Mouse (Mus musculus): Measurements from ENCODE around the gene Rtn1. TPM values are rescaled to one million over a fixed set of nuclear protein-coding genes. Genes with fewer than 3 reads are reported as not detected.
"Not testable (repeated sequence)": the region's sequence is repeated elsewhere in the genome, so short reads cannot be mapped to it uniquely, and the experiment has no call there.

The Rtn1 gene
- polyA plus RNA-seq, 1 experiment: not detected

- Histone ChIP-seq H3K4me3 (ENCODE audit: insufficient read depth, low read depth, low read length) (no peak overlapping the region), H3K27ac (ENCODE audit: insufficient read depth, low read depth, low read length) (no peak overlapping the region), H3K4me1 (ENCODE audit: control insufficient read depth, insufficient read depth, low read length) (peaks cover 18% of the 10 kb centered on the region)
- no peak for TF ChIP-seq CTCF (IDR thresholded peaks at IDR 0.05; ENCODE audit: insufficient read depth, low read depth, low read length)
- 72% methylated on average over 8 of the region's 8 CpGs for WGBS
Measured at GRCm38 (mm10) chr12:72301431-72301830, 107.4 kb downstream of the Rtn1 start.

GRCm38 (mm10) chr12:72300971-72301370 lies 107.9 kb downstream of the Rtn1 start:
- WGBS: 80% methylated on average over 8 of the region's 8 CpGs
- Histone ChIP-seq H3K27ac (ENCODE audit: insufficient read depth, low read depth, low read length) (no peak overlapping the region), H3K4me1 (ENCODE audit: control insufficient read depth, insufficient read depth, low read length) (peaks cover 18% of the 10 kb centered on the region), H3K4me3 (ENCODE audit: insufficient read depth, low read depth, low read length) (no peak overlapping the region)
- TF ChIP-seq CTCF (IDR thresholded peaks at IDR 0.05; ENCODE audit: insufficient read depth, low read depth, low read length) (no peak), POLR2A (IDR thresholded peaks at IDR 0.05; ENCODE audit: insufficient read depth, low read depth, low read length) (no peak)

- no peak for TF ChIP-seq CTCF (IDR thresholded peaks at IDR 0.05; ENCODE audit: insufficient read depth, low read depth, low read length)
- TF ChIP-seq POLR2A (IDR thresholded peaks at IDR 0.05; ENCODE audit: insufficient read depth, low read depth, low read length): no peak
- 78% methylated on average over 7 of the region's 7 CpGs for WGBS
- Histone ChIP-seq H3K4me1 (ENCODE audit: control insufficient read depth, insufficient read depth, low read length) (peaks cover 7% of the 10 kb centered on the region; the same call in 1 of the 2 replicates), H3K4me3 (ENCODE audit: insufficient read depth, low read depth, low read length) (no peak overlapping the region), H3K27ac (ENCODE audit: insufficient read depth, low read depth, low read length) (no peak overlapping the region)
Measured at GRCm38 (mm10) chr12:72298222-72298621, 110.6 kb downstream of the Rtn1 start.

GRCm38 (mm10) chr12:72296552-72296951 lies 112.3 kb downstream of the Rtn1 start:
- no peak overlapping the region for H3K4me3 ChIP-seq (ENCODE audit: insufficient read depth, low read depth, low read length)
- no peak for TF ChIP-seq POLR2A (IDR thresholded peaks at IDR 0.05; ENCODE audit: insufficient read depth, low read depth, low read length)
- TF ChIP-seq CTCF (IDR thresholded peaks at IDR 0.05; ENCODE audit: insufficient read depth, low read depth, low read length): no peak
- no peak overlapping the region for H3K27ac ChIP-seq (ENCODE audit: insufficient read depth, low read depth, low read length)
- H3K4me1 ChIP-seq (ENCODE audit: control insufficient read depth, insufficient read depth, low read length): peaks cover 6% of the 10 kb centered on the region; the same call in 1 of the 2 replicates
- WGBS: 92% methylated on average over 5 of the region's 5 CpGs

- not testable (repeated sequence) for H3K4me3 ChIP-seq (ENCODE audit: insufficient read depth, low read depth, low read length); H3K27ac ChIP-seq (ENCODE audit: insufficient read depth, low read depth, low read length); H3K4me1 ChIP-seq (ENCODE audit: control insufficient read depth, insufficient read depth, low read length)
- 90% methylated on average over 3 of the region's 3 CpGs for WGBS
Measured at GRCm38 (mm10) chr12:72293185-72293584, 115.7 kb downstream of the Rtn1 start.

GRCm38 (mm10) chr12:72292566-72292965 lies 116.3 kb downstream of the Rtn1 start:
- TF ChIP-seq CTCF (IDR thresholded peaks at IDR 0.05; ENCODE audit: insufficient read depth, low read depth, low read length): no peak
- TF ChIP-seq POLR2A (IDR thresholded peaks at IDR 0.05; ENCODE audit: insufficient read depth, low read depth, low read length): no peak
- H3K4me1 ChIP-seq (ENCODE audit: control insufficient read depth, insufficient read depth, low read length): no peaks in the 10 kb centered on the region
- WGBS: 74% methylated on average over 2 of the region's 2 CpGs
- no peak overlapping the region for H3K4me3 ChIP-seq (ENCODE audit: insufficient read depth, low read depth, low read length)
- no peak overlapping the region for H3K27ac ChIP-seq (ENCODE audit: insufficient read depth, low read depth, low read length)

GRCm38 (mm10) chr12:72291266-72291665 lies 117.6 kb downstream of the Rtn1 start:
- Histone ChIP-seq H3K4me1 (ENCODE audit: control insufficient read depth, insufficient read depth, low read length) (no peaks in the 10 kb centered on the region), H3K27ac (ENCODE audit: insufficient read depth, low read depth, low read length) (no peak overlapping the region), H3K4me3 (ENCODE audit: insufficient read depth, low read depth, low read length) (no peak overlapping the region)
- TF ChIP-seq CTCF (IDR thresholded peaks at IDR 0.05; ENCODE audit: insufficient read depth, low read depth, low read length) (no peak), POLR2A (IDR thresholded peaks at IDR 0.05; ENCODE audit: insufficient read depth, low read depth, low read length) (no peak)
- 83% methylated on average over 4 of the region's 4 CpGs for WGBS

- no peaks in the 10 kb centered on the region for H3K4me1 ChIP-seq (ENCODE audit: control insufficient read depth, insufficient read depth, low read length)
- H3K27ac ChIP-seq (ENCODE audit: insufficient read depth, low read depth, low read length): no peak overlapping the region
- 59% methylated on average over 3 of the region's 3 CpGs for WGBS
- H3K4me3 ChIP-seq (ENCODE audit: insufficient read depth, low read depth, low read length): no peak overlapping the region
- no peak for TF ChIP-seq CTCF (IDR thresholded peaks at IDR 0.05; ENCODE audit: insufficient read depth, low read depth, low read length)
- no peak for TF ChIP-seq POLR2A (IDR thresholded peaks at IDR 0.05; ENCODE audit: insufficient read depth, low read depth, low read length)
Measured at GRCm38 (mm10) chr12:72288215-72288614, 120.6 kb downstream of the Rtn1 start.

GRCm38 (mm10) chr12:72287332-72288004 lies 121.4 kb downstream of the Rtn1 start:
- no peak for TF ChIP-seq POLR2A (IDR thresholded peaks at IDR 0.05; ENCODE audit: insufficient read depth, low read depth, low read length)
- TF ChIP-seq CTCF (IDR thresholded peaks at IDR 0.05; ENCODE audit: insufficient read depth, low read depth, low read length): no peak
- WGBS: 94% methylated on average over 4 of the region's 4 CpGs
- no peak overlapping the region for H3K27ac ChIP-seq (ENCODE audit: insufficient read depth, low read depth, low read length)
- H3K4me1 ChIP-seq (ENCODE audit: control insufficient read depth, insufficient read depth, low read length): no peaks in the 10 kb centered on the region
- H3K4me3 ChIP-seq (ENCODE audit: insufficient read depth, low read depth, low read length): no peak overlapping the region

Data from olfactory bulb, adult 2 months (tissue).